Mouse (Mus musculus) small intestine, adult 2 months (tissue): ENCODE measurements around the gene Ctf2. TPM values are rescaled to one million over a fixed set of nuclear protein-coding genes. Genes with fewer than 3 reads are reported as not detected.

Source experiments
- H3K27ac ChIP-seq: fragments of 200-500 bp; 2 replicates; pipeline ENCODE4 v1.5.1; 2012; ENCODE audit warnings: low read depth, low read length, control low read depth, inconsistent platforms; ENCODE audit not compliant: insufficient read depth
- H3K27me3 ChIP-seq: fragments of 200-500 bp; 2 replicates; pipeline ENCODE4 v1.6.1; 2012; ENCODE audit warnings: mild to moderate bottlenecking, moderate library complexity, low read length, inconsistent platforms; ENCODE audit not compliant: control insufficient read depth, insufficient read depth
- H3K36me3 ChIP-seq: fragments of 200-500 bp; 2 replicates; pipeline ENCODE4 v1.6.1; 2012; ENCODE audit warnings: mild to moderate bottlenecking, low read length, control low read depth, inconsistent platforms; ENCODE audit not compliant: control insufficient read depth, insufficient read depth
- H3K4me1 ChIP-seq: fragments of 200-500 bp; 2 replicates; pipeline ENCODE4 v1.6.1; 2012; ENCODE audit warnings: low read length, inconsistent platforms, mixed read lengths; ENCODE audit not compliant: control insufficient read depth, insufficient read depth, insufficient read length
- H3K4me3 ChIP-seq: fragments of 200-500 bp; 2 replicates; pipeline ENCODE4 v1.5.1; 2012; ENCODE audit warnings: low read depth, mild to moderate bottlenecking, control low read depth, inconsistent platforms, low read length, moderate library complexity
- CTCF ChIP-seq: fragments of 200-500 bp; IDR thresholded peaks from 2 replicates; pipeline ENCODE4 v1.5.1; 2012; ENCODE audit warnings: low read depth, mild to moderate bottlenecking, control low read depth, inconsistent platforms, low read length, moderate library complexity, mixed read lengths; ENCODE audit not compliant: insufficient replicate concordance, insufficient read length; ENCODE audit errors: extremely low read depth
- POLR2A ChIP-seq: fragments of 200-500 bp; IDR thresholded peaks from 2 replicates; pipeline ENCODE4 v1.6.1; 2012; ENCODE audit warnings: low read depth, mild to moderate bottlenecking, control low read depth, inconsistent platforms, low read length, moderate library complexity
- WGBS: fragments of 180-500 bp; shearing (Covaris S2); methylation state at CpG from one replicate; pipeline ENCODE4 v1.1.7; 2018; 5-methylcytosine and 5-hydroxymethylcytosine counted together
- polyA plus RNA-seq: library from polyadenylated mRNA; depleted of rRNA; stranded (reverse); fragments of >200 nt; gene quantifications from 2 replicates; pipeline ENCODE4 v1.2.3, GENCODE M21; 2012

Ctf2 gene
- polyA plus RNA-seq, 1 experiment = not detected

DNA sequence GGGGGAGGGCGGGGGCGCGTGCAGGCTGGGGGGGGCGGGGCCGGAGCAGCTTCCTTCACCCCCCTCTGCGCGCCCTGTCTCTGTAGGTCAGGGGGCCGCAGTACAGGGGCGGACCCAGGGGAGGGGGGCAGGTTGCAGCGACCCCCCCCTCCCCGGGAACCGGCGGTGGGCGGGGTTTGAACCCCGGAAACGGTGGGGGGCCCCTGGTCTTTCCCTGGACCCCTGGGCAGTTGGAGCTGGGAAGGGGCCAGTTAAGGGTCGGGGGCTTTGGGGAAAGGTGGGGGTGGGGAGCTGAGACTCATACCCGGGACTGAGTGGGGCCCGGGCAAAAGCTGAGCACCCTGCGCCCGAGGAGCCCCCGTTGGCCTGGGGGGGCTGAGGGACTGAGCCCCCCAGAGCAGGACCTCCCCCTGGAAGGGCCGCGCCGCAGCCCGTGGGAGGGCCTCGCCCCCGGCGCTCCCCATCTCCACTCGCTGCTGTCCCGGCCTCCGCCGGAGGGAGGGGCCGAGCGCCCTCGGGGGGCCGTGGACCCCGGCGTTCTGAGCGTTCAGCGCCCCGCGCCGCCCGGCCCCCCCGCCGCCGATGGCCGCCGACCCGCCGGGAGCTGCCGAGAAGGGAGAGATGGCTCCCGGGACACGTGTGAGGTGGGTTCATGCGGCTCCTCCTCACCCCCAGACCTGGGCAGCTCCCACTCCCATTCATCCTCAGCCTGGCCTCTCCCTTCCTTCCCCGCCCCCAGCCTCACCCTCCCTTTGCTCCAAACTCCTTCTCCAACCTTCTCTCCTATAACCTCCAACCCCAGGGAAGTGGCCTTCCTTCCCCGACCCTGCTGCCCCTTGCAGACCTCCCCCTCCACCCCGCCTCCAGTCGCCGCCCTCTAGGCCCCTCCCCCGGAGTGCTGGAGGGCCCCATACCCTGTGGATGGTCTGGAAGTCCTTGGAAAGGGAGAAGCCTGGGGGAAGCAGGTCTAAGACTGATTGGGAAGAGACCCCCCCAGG lies 14.8 kb upstream of the Ctf2 start:
- Histone ChIP-seq H3K27ac (no peak overlapping the region), H3K4me1 (peaks cover 4% of the 10 kb centered on the region; the same call in 1 of the 2 replicates), H3K36me3 (peaks cover 24% of the 10 kb centered on the region), H3K4me3 (peak overlapping the region; percentile 96), H3K27me3 (no peaks in the 10 kb centered on the region)
- TF ChIP-seq POLR2A = no peak
- TF ChIP-seq CTCF = no peak
- 2% methylated on average over 58 of the region's 62 CpGs for WGBS

DNA sequence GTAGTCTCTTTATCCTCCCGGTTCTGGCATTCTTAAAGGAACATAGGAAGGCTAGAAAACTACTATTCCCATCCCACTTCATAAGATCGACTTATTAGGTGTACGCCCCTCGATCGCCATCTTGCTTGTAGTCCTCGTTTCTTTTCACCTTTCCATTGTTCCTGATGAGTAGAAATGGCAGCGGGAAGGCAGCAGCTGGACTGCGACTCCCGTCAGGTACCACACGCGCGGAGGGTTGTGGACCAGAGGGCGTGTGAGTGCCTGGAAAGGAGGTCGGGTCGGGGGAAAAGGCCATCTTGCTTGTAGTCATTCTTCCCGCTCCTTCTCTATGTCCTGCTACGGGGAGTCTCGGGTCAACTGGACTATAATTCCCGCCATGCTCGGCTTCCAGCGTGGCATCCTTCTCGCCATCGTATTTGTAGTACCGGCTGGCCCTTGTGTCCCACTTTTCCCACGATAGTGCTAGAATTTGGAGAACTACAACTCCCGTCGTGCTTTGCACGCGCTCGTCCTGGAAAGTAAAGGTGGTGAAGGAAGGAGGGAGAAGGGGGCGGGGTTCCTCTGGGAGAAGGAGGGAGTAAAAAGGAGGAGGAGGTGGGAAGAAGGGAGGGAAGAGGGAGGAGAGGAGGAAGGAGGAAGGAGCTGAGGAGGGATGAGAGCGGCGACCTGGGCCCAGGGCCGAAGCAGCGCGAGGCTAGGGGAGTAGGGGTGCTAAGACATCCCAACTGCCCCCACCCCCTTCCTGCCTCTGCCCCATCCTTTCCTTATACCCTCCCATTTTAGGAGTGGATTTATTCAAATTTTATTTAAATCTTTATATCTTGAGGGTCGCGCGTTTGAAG lies 13.9 kb upstream of the Ctf2 start:
- peak overlapping the region; percentile 73 for H3K27ac ChIP-seq
- no peaks in the 10 kb centered on the region for H3K27me3 ChIP-seq
- H3K36me3 ChIP-seq = peaks cover 16% of the 10 kb centered on the region
- WGBS = under 1% methylated on average over 39 of the region's 39 CpGs
- peak; percentile 60 for TF ChIP-seq POLR2A
- TF ChIP-seq CTCF = no peak
- peak overlapping the region; percentile 96 for H3K4me3 ChIP-seq
- peaks cover 4% of the 10 kb centered on the region; the same call in 1 of the 2 replicates for H3K4me1 ChIP-seq

DNA sequence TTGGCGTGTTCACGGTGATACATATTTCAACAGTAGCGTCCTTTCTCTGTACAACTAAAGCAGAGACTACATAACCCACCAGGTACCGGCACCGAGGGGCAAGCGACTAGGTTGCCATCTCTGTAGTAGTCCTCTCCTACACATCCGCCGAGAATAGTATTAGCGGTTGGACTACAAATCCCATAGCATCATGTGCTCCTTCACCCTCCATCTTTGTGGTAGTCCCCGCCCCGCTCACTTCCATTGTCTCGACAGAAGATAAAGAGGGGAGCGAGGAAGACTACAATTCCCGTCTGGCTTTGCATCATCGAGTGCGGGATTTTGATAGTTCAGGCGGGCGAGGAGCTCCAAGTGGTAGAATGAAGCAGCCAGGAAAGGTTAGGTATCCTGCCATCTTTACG lies 13.3 kb upstream of the Ctf2 start:
- no peaks in the 10 kb centered on the region for H3K27me3 ChIP-seq
- H3K4me3 ChIP-seq = peak overlapping the region; percentile 96
- H3K4me1 ChIP-seq = peaks cover 4% of the 10 kb centered on the region; the same call in 1 of the 2 replicates
- under 1% methylated on average over 19 of the region's 19 CpGs for WGBS
- H3K27ac ChIP-seq = peak overlapping the region; percentile 73
- TF ChIP-seq CTCF (0 out of 2 replicates have a peak, but pooled peaks have one; percentile 6), POLR2A (no peak)
- H3K36me3 ChIP-seq = peaks cover 10% of the 10 kb centered on the region

DNA sequence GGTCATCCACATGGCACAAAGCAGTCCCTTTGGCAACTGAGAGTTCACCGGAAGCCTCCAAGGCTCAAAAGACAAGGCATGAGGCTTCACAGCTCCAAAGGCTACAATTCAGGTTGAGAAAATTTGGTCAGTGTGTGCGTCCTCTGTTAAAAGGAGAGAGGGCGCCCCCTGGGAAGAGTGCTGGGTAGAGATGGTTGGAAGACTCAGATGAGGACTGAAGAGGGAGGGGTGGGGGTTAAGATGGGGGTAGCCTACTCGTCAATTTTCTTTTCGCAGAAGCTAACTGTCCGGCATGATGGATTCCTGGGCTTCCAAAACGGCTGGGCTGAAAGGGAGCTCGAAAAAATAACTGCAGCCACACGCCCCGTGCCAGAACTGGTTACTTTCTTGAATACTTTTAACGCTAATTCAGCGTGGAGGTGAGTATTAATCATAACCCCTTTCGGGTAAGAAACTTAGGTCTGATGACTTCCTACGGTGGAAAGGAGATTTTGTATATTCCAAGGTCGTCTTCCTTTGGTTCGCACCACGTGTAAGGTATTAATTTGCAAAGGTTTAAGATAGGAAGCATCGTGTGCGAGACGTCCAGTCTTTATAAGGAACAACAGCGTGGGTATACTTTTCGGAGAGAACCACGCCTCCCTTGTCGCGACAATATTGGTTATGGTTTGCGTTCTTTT lies 12.5 kb upstream of the Ctf2 start, which contains the start of gene Fbxl19:
Gene Fbxl19 (plus strand): TSS at position 178 of the 680 bp plus-strand sequence.
- Histone ChIP-seq H3K27ac (peak within 1 kb of the TSS; percentile 73), H3K27me3 (no peaks in the 10 kb centered on the region), H3K4me3 (peak within 1 kb of the TSS; percentile 96), H3K36me3 (peaks cover 3% of the 10 kb centered on the region; the same call in 1 of the 2 replicates), H3K4me1 (peaks cover 4% of the 10 kb centered on the region; the same call in 1 of the 2 replicates)
- under 1% methylated on average over 26 of the region's 26 CpGs for WGBS
- no peak for TF ChIP-seq POLR2A
- TF ChIP-seq CTCF = peak; percentile 64; the same call in 1 of the 2 replicates

DNA sequence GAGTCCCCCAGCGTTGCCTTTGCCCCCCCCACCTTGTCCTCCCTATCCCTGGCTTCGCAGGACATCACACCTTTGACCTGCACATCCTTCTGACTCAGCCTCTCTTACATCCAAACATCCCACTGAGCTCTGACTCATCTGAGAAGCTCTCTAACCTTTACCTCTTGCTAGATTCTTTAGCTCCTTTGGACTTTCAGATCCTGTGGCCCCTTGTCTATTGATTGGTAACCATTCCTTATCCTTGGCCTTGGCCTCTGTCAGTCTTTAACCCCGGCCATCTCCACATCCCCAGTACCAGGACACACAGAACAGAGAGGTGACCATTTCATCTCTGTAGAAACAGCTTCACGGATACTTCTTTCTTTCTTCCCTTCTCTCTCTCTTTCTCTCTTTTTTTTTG lies 1.8 kb downstream of the Ctf2 start:
- WGBS = 50% methylated on average over 4 of the region's 4 CpGs
- Histone ChIP-seq H3K27ac (peak overlapping the region; percentile 18; the same call in 1 of the 2 replicates), H3K4me3 (no peak overlapping the region), H3K27me3 (no peaks in the 10 kb centered on the region), H3K36me3 (no peaks in the 10 kb centered on the region), H3K4me1 (peaks cover 5% of the 10 kb centered on the region; the same call in 1 of the 2 replicates)
- no peak for TF ChIP-seq POLR2A
- TF ChIP-seq CTCF = no peak

DNA sequence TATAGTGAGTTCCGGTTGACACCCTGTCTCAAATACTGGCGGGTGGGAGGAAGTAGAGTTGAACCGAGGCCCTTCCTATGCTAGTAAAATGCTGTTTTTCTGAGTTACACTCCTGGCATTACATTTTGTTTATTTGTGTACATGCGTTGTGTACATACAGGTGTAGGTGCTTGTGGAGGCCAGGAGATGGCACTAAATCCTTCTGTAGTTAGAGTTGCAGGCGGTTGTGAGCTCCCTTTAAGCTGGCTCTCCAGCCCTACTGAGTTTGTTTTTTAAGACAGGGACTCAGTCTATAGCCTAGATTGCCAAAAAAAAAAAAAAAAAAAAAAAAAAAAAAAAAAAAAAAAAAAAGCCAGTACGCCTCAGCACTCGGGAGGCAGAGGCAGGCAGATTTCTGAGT lies 4.1 kb downstream of the Ctf2 start:
- H3K4me1 ChIP-seq = peaks cover 5% of the 10 kb centered on the region; the same call in 1 of the 2 replicates
- no peak overlapping the region for H3K4me3 ChIP-seq
- H3K36me3 ChIP-seq = no peaks in the 10 kb centered on the region
- 86% methylated on average over 7 of the region's 7 CpGs for WGBS
- TF ChIP-seq CTCF (no peak), POLR2A (no peak)
- no peak overlapping the region for H3K27ac ChIP-seq
- H3K27me3 ChIP-seq = no peaks in the 10 kb centered on the region
